Mouse (Mus musculus): ENCODE results near the gene Fam196b. TPM values are rescaled to one million over a fixed set of nuclear protein-coding genes. Genes with fewer than 3 reads are reported as not detected.

Gene Fam196b
- total and polyA plus RNA-seq, 2 experiments from 2014 or later: not detected

GRCm38 (mm10) chr11:34406309-34406708 lies 91.7 kb downstream of the Fam196b start:
- DNase-seq (ENCODE audit: low spot score): no peak
- no peak overlapping the region for H3K4me3 ChIP-seq (ENCODE audit: low read depth, low read length)
- no peak overlapping the region for H3K27ac ChIP-seq (ENCODE audit: low read depth)
- no peaks in the 10 kb centered on the region for H3K9me3 ChIP-seq (replicated peaks; ENCODE audit: control insufficient read depth, low read length)
- TF ChIP-seq CTCF (IDR thresholded peaks at IDR 0.05; ENCODE audit: low read depth) (no peak), EP300 (IDR thresholded peaks at IDR 0.05; ENCODE audit: low read depth) (no peak)
- H3K27me3 ChIP-seq (ENCODE audit: control insufficient read depth, insufficient read depth, low read length): no peaks in the 10 kb centered on the region
- 62% methylated on average over 8 of the region's 8 CpGs for WGBS
- no peak for ATAC-seq (ENCODE audit: insufficient read depth, low read depth)
- H3K4me2 ChIP-seq (ENCODE audit: low read depth, low read length): no peak overlapping the region
- no peak overlapping the region for H3K9ac ChIP-seq (replicated peaks; ENCODE audit: low read depth, low read length)
- H3K4me1 ChIP-seq (ENCODE audit: control insufficient read depth, insufficient read depth): no peaks in the 10 kb centered on the region
- H3K36me3 ChIP-seq (replicated peaks; ENCODE audit: control insufficient read depth, insufficient read depth, low read length): no peaks in the 10 kb centered on the region

GRCm38 (mm10) chr11:34406850-34407249 lies 92.2 kb downstream of the Fam196b start:
- ATAC-seq (ENCODE audit: insufficient read depth, low read depth): no peak

GRCm38 (mm10) chr11:34415884-34416618 lies 101.4 kb downstream of the Fam196b start:
- Histone ChIP-seq H3K4me1 (ENCODE audit: control insufficient read depth, insufficient read depth) (no peaks in the 10 kb centered on the region), H3K27me3 (ENCODE audit: control insufficient read depth, insufficient read depth, low read length) (no peaks in the 10 kb centered on the region), H3K4me3 (ENCODE audit: low read depth, low read length) (no peak overlapping the region), H3K4me2 (ENCODE audit: low read depth, low read length) (no peak overlapping the region), H3K9me3 (replicated peaks; ENCODE audit: control insufficient read depth, low read length) (no peaks in the 10 kb centered on the region), H3K27ac (ENCODE audit: low read depth) (no peak overlapping the region), H3K9ac (replicated peaks; ENCODE audit: low read depth, low read length) (no peak overlapping the region), H3K36me3 (replicated peaks; ENCODE audit: control insufficient read depth, insufficient read depth, low read length) (no peaks in the 10 kb centered on the region)
- WGBS: 58% methylated on average over 9 of the region's 9 CpGs
- ATAC-seq (ENCODE audit: insufficient read depth, low read depth) (no peak), DNase-seq (ENCODE audit: low spot score) (no peak)
- TF ChIP-seq EP300 (IDR thresholded peaks at IDR 0.05; ENCODE audit: low read depth): no peak
- no peak for TF ChIP-seq CTCF (IDR thresholded peaks at IDR 0.05; ENCODE audit: low read depth)

More at GRCm38 (mm10) chr11:34406850-34407249, 92.2 kb downstream of the Fam196b start:
- no peak overlapping the region for H3K9ac ChIP-seq (replicated peaks; ENCODE audit: low read depth, low read length)
- H3K27ac ChIP-seq (ENCODE audit: low read depth): no peak overlapping the region
- DNase-seq (ENCODE audit: low spot score): no peak
- H3K27me3 ChIP-seq (ENCODE audit: control insufficient read depth, insufficient read depth, low read length): no peaks in the 10 kb centered on the region
- no peak overlapping the region for H3K4me2 ChIP-seq (ENCODE audit: low read depth, low read length)
- no peaks in the 10 kb centered on the region for H3K4me1 ChIP-seq (ENCODE audit: control insufficient read depth, insufficient read depth)
- TF ChIP-seq EP300 (IDR thresholded peaks at IDR 0.05; ENCODE audit: low read depth): no peak
- TF ChIP-seq CTCF (IDR thresholded peaks at IDR 0.05; ENCODE audit: low read depth): no peak
- WGBS: 39% methylated on average over 5 of the region's 5 CpGs
- no peaks in the 10 kb centered on the region for H3K36me3 ChIP-seq (replicated peaks; ENCODE audit: control insufficient read depth, insufficient read depth, low read length)
- H3K4me3 ChIP-seq (ENCODE audit: low read depth, low read length): no peak overlapping the region
- H3K9me3 ChIP-seq (replicated peaks; ENCODE audit: control insufficient read depth, low read length): no peaks in the 10 kb centered on the region

DNA sequence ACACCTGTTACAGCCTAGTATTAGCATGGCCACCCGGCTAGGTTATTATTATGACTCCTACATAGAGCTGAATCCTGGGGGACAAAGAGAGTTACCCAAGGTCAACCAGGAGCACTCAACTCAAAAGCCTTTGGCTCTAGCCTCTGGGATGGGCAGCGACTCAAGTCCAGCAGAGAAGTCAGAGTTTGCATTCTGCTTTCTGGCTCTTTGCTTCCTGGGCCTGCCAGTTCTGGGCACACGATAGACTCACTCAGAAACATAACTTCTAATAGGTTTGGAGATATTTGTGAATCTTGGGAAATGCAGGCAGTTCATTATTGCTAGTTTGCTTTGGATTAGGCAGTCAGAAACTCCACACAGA lies 102.0 kb downstream of the Fam196b start:
- Histone ChIP-seq H3K36me3 (replicated peaks; ENCODE audit: control insufficient read depth, insufficient read depth, low read length) (no peaks in the 10 kb centered on the region), H3K9ac (replicated peaks; ENCODE audit: low read depth, low read length) (no peak overlapping the region), H3K9me3 (replicated peaks; ENCODE audit: control insufficient read depth, low read length) (no peaks in the 10 kb centered on the region), H3K4me1 (ENCODE audit: control insufficient read depth, insufficient read depth) (no peaks in the 10 kb centered on the region), H3K27me3 (ENCODE audit: control insufficient read depth, insufficient read depth, low read length) (no peaks in the 10 kb centered on the region), H3K4me2 (ENCODE audit: low read depth, low read length) (no peak overlapping the region), H3K4me3 (ENCODE audit: low read depth, low read length) (no peak overlapping the region), H3K27ac (ENCODE audit: low read depth) (no peak overlapping the region)
- WGBS: 56% methylated on average over 3 of the region's 3 CpGs
- no peak for DNase-seq (ENCODE audit: low spot score)
- no peak for ATAC-seq (ENCODE audit: insufficient read depth, low read depth)
- TF ChIP-seq EP300 (IDR thresholded peaks at IDR 0.05; ENCODE audit: low read depth) (no peak), CTCF (IDR thresholded peaks at IDR 0.05; ENCODE audit: low read depth) (no peak)

DNA sequence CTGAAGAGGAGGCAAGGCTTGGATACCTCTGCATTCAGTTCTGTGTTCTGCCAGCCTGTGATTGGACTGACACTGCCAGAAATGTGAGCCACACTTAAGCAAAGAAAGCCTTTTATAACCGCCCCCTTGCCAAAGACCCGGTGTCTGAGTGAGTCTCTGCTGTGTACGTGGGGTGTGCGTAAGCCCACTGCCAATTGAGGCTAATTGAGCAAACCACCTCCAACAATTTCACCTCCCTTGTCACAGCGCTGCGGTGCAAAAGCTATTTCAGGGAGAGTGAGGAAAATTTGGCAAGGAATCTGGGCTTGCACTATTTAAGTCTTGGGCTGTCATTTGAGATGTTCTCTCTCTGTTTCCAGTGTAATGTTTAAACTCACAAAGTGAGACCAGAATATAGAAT lies 106.4 kb downstream of the Fam196b start:
- Histone ChIP-seq H3K36me3 (replicated peaks; ENCODE audit: control insufficient read depth, insufficient read depth, low read length) (no peaks in the 10 kb centered on the region), H3K27me3 (ENCODE audit: control insufficient read depth, insufficient read depth, low read length) (no peaks in the 10 kb centered on the region), H3K9ac (replicated peaks; ENCODE audit: low read depth, low read length) (no peak overlapping the region), H3K4me2 (ENCODE audit: low read depth, low read length) (no peak overlapping the region), H3K9me3 (replicated peaks; ENCODE audit: control insufficient read depth, low read length) (no peaks in the 10 kb centered on the region), H3K27ac (ENCODE audit: low read depth) (no peak overlapping the region), H3K4me1 (ENCODE audit: control insufficient read depth, insufficient read depth) (no peaks in the 10 kb centered on the region), H3K4me3 (ENCODE audit: low read depth, low read length) (no peak overlapping the region)
- DNase-seq (ENCODE audit: low spot score) (no peak), ATAC-seq (ENCODE audit: insufficient read depth, low read depth) (no peak)
- TF ChIP-seq EP300 (IDR thresholded peaks at IDR 0.05; ENCODE audit: low read depth): no peak
- no peak for TF ChIP-seq CTCF (IDR thresholded peaks at IDR 0.05; ENCODE audit: low read depth)
- WGBS: 71% methylated on average over 6 of the region's 6 CpGs

DNA sequence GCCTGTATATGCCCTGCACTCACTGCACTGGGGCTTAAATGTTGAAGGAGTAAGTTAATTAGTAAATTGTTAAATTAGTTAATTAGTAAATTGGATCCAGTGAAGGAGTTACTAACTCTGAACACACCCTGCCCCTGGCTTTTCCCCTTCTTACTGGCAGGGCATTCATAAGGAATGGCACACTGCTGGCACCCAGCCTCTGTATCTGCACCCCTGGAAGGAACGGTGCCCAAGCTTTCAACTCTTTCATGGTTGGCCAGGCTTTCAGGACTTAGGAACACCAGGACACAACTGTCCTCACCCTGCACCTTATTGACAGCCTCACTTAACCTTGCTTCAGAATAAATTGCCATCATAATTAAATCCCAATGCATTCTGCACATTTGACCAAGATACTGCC lies 109.9 kb downstream of the Fam196b start:
- no peak for ATAC-seq (ENCODE audit: insufficient read depth, low read depth)

More for the DNA sequence above, 109.9 kb downstream of the Fam196b start:
- Histone ChIP-seq H3K27ac (ENCODE audit: low read depth) (no peak overlapping the region), H3K4me3 (ENCODE audit: low read depth, low read length) (no peak overlapping the region), H3K9me3 (replicated peaks; ENCODE audit: control insufficient read depth, low read length) (no peaks in the 10 kb centered on the region), H3K9ac (replicated peaks; ENCODE audit: low read depth, low read length) (no peak overlapping the region), H3K36me3 (replicated peaks; ENCODE audit: control insufficient read depth, insufficient read depth, low read length) (no peaks in the 10 kb centered on the region), H3K4me1 (ENCODE audit: control insufficient read depth, insufficient read depth) (no peaks in the 10 kb centered on the region), H3K27me3 (ENCODE audit: control insufficient read depth, insufficient read depth, low read length) (no peaks in the 10 kb centered on the region), H3K4me2 (ENCODE audit: low read depth, low read length) (no peak overlapping the region)
- TF ChIP-seq EP300 (IDR thresholded peaks at IDR 0.05; ENCODE audit: low read depth) (no peak), CTCF (IDR thresholded peaks at IDR 0.05; ENCODE audit: low read depth) (no peak)
- 72% methylated on average over 1 of the region's 1 CpGs for WGBS
- DNase-seq (ENCODE audit: low spot score): no peak
